Mouse (Mus musculus) mouse embryonic stem cell (cell line): Measurements from ENCODE around the gene Aox1.

Experiments
- in situ Hi-C, 2 experiments: fragments of 300-500 bp; cut with MboI; formaldehyde crosslinking; loops; 1 replicate in 1 of 2; 3 replicates in 1 of 2; pipeline ENCODE4 v1.14.3; 2019 to 2020; ENCODE audit warnings: low sequenced_read_pairs in 2 of 2, low pct_unique_long_range_greater_than_20kb in 1 of 2, mixed read lengths in 1 of 2; ENCODE audit not compliant: unreplicated experiment in 1 of 2

The Aox1 gene

DNA sequence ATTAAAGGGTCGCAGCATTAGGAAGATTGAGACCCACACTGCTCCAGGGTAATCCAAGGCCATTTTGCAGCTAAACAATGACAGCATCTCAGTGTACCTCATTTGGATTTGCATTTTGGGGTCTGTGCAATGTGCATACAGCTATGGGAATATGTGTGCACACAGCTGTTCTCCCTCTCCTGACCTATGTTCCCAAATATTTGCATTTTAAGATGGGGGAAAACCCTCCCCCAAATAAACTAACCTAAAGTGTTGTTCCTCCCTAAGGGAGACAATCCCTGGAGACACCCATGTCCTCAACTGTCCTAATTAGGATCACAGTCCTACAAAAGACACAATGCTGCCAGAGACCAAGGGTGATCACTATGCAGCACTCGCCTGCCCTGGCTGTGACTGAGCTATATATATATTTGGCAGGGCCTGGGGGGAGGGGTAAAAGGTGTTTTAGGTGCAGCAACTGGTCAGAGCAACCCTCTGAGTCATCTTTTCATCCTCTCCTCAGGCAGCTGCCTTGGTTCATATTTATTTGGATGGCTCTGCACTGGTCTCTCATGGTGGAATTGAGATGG lies 62.3 kb downstream of the Aox1 start:
- in situ Hi-C loops = no loop called here

DNA sequence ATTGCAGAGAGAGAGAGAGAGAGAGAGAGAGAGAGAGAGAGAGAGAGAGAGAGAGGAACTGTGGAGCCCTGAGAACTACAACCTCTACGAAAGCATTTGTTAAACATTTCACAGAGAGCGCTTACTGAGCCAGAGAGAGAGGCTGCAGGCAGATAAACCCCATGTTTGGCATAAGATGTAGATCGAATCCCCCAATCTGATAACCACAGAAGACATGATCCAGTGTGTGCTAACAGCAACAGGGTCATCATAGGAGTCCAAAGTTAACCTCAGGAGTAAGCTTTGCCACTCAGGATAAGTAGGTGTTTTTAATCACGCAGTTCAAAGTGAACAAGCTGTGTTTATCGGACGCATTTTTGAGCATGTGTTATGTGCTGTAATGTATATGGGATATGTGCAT lies 67.6 kb downstream of the Aox1 start:
- in situ Hi-C loops = no loop called here

DNA sequence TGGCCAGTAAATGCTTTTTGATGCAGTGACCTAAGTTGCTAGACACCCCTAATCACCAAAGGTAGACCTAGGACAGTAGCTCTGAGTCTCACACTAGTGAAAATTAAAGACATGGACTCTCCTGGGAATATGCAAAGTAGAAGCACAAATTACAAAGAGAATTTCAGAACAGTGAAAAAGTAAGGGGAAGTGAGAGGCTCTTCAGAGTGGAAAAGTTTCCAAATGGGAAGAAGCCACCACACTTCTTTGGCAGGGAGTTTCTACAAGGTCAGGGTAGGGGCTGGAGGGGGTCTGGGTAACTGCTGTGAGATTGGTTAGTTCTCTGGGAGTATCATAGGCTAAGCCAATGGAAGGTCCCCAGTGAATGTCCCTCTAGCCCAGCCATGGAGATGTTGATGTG lies 69.4 kb downstream of the Aox1 start:
- in situ Hi-C loops = no loop called here

DNA sequence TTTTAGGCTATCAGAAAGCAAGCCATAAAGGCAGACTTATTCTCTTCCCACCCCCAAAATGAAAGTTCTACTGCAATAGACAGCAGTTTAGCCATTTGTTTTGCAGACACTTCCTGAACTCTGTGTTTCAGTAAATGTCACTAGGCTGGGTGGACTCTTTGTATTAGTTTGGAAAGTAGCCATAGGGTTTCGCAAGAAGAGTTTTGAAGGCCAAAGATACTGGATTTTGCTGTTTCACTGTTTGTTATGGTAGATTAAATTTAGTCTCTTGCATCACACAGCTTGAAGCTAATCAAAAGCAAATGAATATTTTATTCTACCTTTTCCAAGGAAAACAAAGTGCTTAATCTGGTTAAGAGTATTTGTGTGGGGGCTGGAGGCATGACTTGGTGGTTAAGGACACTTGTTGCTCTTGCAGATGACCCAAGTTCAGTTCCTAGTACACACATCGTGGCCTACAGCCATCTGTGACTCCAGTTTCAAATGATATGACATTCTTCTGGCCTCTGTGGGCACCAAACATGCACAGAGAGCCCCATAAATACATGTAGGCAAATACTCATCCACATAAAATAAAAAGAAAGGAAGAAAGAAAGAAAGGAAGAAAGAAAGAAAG lies 71.9 kb downstream of the Aox1 start:
- in situ Hi-C loops = no loop called here

DNA sequence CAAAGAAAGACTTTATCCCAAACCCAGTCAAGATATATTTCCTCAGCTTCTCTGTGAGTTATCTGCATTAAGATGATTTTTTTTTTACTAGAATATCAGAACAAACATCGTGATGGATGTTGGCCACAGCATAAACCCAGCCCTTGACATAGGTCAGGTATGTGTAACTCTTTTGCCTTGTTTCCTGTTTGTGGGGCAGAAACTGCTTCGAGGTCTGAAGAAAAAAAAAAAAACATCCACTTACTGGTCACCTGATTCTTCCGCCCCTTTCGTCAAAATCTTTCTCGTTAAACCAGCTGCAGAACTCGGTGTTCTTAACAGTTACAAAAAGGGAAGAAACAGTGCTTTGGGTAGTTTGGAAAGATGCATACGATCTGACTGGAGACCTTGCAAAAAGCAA lies 72.8 kb downstream of the Aox1 start:
- in situ Hi-C loops = no loop called here

DNA sequence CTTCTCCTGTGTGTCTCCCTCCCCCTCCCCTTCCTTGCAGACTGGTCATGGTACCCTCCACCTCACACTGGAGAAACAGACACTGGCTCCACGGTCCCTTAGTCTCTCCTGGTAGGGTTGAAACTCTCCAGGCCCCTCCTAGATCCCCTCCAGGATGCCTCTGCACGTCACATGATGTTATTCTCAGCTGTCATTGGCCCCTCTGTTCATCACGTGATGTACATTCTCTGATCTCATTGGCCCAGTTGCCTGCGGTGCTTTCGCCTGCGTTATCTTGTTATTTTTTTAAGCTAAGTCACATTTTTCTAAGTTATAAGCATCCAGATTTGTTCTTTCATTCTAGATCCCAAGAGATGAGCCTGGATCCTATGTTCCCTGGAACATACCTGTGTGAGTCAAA lies 76.0 kb downstream of the Aox1 start:
- in situ Hi-C loops = no loop called here

DNA sequence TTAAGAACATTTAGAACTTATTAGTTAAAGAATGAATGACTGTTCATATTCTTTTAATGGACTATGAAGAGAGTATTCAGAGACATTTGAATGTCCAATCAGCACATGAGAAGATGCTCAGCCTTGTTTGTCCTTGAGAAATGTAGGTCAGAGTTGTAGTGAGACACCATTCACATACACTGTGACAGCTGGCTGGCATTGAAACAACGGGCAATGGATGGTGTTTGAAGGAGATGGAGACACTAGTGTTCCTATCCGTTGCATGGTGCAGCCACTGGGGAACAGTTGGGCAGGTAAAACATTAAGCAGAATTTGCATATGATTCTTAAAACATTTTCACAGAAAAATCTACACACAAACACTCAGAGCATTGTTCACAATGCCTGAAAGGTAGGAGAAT lies 77.3 kb downstream of the Aox1 start:
- in situ Hi-C loops = no loop called here

DNA sequence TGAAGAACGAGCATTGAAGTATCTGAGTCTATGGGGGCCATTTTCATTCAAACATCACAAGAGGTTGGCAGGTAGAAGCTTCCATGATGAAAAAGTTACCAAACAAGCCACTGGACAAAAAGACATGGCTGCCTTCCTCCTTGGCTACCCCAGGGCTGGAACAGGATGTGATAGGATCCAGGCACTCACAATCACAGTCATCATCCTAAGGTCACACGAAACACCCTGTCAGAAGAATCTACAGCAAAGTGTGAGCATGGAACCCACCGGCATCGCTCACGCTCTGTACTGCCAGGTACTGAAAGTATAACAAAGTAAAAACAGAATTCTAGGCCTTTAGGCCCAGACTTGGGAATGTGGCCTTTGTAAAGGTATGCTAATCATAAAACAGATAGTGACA lies 80.5 kb downstream of the Aox1 start:
- in situ Hi-C loops = no loop called here

DNA sequence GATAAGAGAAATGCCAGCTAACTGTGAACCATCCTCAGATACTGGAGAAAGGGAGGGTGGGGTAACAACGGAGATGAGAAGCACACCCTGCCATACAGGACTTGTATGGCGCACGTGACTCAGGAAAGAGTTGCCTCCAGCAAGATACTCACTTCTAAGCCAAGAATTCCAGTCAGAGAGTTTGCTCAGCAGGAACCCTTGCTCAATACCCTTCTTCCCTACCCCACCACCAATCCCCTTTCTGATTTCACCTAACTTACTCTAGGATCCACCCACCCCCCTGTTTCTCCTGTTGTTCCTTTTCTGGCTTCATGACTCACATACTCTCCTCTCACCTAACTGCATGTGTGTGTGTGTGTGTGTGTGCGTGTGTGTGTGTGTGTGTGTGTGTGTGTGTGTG lies 81.6 kb downstream of the Aox1 start:
- in situ Hi-C loops = no loop called here

DNA sequence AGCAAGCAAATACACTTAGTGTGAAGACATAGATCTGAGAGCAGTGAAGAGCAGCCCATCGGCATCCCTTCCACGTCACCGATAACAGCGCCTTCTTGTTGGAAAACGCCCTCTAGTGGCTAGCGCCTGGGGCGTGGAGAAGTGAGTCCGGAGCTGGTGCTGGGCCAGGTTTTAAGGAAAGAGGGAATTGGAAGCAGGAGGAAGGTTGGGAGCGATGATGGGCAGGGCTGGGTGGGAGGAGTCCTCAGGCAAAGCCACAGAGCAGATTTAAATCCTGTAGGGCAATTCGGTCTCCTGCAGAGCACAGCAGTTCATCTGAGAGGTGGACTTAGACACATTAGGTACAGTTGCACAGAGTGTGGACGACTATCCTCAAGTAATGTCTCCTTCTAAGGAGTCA lies 83.1 kb downstream of the Aox1 start, which contains the start of gene Aox3:
TSS of gene Aox3 (plus strand) at position 251 of the 400 bp plus-strand sequence.
- in situ Hi-C loops = no loop called here

DNA sequence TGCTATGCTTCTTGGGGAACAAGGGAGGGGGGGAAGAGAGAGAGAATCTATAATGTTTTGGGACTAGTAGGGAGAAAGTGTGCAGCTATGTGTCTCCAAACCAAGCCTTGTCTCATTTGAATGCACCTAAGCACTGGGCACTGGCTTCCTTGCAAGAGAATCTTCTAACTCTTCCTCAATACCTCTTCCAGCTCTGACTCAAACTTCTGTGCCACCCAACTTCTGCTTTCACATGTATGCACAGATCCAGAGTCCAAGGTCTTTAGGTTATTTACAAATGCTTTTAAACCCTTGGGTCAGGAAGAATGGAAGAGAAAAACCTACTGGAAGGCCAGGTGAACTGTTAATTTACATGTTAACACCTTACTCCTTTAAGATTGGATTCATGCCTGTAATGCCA lies 83.7 kb downstream of the Aox1 start:
- in situ Hi-C loops = no loop called here

DNA sequence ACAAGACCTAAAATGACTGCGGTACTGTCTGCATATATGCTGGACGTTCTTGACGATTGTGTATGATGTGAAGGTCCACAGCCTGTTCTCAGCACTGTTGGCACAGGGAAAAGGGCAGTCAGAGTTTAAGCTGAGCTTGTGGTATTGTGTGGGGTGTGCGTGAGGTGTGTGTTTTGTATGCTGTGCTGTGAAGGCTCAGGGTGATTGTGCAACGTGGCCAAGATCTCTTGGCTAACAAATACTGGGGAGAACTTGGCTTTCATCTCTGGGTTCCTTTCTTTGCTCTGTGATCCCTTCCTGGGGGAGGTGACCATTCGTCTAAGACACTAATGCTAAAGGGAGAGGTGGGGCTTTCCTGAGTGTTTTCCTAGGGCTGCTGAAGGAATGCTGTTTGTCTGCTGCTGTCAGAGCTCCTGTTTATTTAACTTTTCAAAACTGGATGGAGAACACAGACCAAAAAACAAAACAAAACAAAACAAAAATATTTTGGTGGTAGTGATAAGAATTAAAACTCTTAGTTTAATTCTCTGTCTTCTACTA lies 84.4 kb downstream of the Aox1 start:
- in situ Hi-C loops = no loop called here

DNA sequence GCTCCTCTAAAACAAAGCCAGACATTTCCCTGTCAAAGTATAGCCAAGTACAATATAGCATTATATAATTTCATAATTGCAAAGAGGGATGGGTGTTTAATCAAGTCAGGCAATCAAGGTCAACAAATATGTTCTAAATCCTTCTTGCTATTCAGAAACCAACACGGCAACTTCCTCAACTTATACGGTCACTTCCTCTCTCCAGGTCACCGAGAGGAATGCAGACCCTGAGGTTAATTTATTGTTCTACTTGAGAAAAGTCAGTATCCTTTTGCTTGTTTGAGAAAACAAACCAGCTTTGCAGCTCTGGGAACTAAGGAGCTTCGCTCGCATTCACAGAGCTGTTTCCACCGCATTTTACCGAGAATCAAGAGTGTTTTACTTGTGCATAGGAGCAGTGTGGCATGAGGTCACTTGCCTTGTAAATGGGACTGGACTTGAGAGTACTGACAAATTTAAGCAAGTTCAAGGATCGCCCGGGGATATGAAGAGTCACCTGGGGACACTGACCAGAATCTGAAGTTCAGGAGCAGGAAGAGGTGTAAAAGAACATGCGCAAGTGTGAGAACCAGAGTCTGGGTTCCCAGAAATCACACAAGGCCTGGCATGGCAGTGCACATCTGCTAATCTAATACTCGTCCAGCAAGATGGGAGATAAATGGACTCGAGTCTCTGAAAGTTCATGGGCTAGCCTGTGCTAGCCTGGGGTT lies 85.1 kb downstream of the Aox1 start:
- in situ Hi-C loops = no loop called here

DNA sequence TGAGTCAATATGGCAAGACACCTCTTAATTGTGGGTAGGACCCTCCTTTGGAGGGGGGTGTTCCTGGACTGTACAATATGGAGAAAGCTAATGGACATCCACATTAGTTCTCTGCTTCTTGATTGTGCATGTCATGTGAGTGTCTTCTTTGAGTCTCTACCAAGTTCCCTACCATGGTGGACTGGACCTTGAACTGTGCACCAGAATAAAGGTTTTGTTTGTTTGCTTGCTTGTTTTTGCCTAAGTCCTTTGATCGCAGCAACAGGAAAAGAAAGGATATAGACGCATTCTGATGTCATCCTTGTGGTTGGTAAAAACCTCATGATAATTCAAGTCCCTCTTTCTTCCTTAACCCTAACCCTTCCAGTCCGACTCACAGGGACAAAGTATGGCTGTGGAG lies 88.5 kb downstream of the Aox1 start:
- in situ Hi-C loops = no loop called here

DNA sequence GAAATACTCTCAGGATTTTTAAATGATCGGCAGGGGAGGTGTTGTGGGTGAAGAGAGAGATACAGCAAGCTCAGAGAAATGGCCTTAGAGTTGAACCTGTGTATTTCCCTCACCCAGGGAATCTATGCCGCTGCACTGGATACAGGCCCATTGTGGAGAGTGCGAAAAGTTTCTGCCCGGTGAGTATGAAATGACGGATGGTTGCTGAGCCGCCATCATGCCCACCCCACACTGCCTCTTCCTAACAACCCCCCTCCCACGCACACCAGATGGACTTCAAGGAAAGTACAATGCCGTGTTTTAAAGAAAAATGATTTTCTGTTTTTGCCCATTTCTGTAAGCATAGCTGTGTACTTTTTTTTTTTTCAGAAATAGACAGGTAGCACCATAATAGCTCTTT lies 95.2 kb downstream of the Aox1 start:
- in situ Hi-C loops = loop anchor here in 1 of 2 experiments (25.0 kb wide), 1 partner anchor 713 kb away; the partner anchor contains the start of genes Maip1 and Tyw5

DNA sequence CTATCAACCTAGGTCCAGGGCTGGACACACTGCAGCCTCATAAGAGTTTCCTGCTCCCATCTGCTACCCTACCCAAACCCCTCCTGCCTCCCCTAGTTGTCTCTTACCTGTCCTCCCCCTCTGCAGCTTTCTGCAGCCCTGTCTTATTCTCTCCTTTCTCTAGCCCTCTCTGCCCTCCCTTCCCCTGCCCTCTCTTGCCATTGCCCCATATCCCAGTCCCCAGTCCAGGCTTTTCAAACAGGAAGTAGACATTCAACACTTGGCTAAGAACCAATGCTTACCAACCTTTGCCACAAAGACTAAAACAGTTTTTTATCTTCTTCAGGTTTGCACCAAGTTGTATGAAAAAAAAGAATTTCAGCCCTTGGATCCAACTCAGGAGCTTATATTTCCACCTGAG lies 108.2 kb downstream of the Aox1 start:
- in situ Hi-C loops = loop anchor here in 1 of 2 experiments (25.0 kb wide), 1 partner anchor 726 kb away; the partner anchor contains the start of genes Maip1 and Tyw5

DNA sequence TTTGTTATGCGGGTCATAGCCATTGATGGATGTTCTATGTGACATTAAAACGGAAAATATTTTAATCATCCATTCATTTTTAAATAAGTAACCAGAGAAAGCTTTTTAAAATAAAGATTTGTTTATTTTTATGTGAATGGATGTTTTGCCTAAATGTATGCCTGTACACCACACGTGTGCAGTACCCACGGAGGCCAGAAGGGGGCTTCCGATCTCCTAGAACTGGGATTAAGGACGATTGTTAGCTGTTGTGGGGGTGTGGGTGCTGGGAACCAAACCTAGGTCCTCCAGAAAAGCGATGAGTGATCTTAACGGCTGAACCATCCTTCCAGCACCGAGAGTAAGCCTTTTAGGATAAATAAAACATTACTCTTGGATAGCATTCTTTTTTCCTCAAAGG lies 109.3 kb downstream of the Aox1 start:
- in situ Hi-C loops = loop anchor here in 1 of 2 experiments (25.0 kb wide), 1 partner anchor 727 kb away; the partner anchor contains the start of genes Maip1 and Tyw5

DNA sequence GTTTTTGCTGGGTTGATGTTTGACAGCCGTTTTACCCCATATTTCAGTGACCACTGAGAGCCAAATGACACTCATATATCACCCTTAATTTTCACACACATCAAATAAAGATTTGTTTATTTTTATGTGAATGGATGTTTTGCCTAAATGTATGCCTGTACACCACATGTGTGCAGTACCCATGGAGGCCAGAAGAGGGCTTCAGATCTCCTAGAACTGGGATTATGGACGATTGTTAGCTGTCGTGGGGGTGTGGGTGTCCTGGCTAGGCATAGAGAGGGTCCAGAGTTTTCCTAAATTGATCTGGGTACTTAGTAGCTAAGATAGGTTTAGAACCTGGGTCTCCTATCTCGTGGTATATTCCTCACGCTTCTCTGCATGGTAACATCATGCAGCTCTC lies 110.9 kb downstream of the Aox1 start:
- in situ Hi-C loops = loop anchor here (10.0 to 25.0 kb wide), 2 partner anchors 154 to 728 kb away; partner anchors contain the start of genes Maip1 (in 1 of the 2) and Tyw5 (in 1 of the 2)

DNA sequence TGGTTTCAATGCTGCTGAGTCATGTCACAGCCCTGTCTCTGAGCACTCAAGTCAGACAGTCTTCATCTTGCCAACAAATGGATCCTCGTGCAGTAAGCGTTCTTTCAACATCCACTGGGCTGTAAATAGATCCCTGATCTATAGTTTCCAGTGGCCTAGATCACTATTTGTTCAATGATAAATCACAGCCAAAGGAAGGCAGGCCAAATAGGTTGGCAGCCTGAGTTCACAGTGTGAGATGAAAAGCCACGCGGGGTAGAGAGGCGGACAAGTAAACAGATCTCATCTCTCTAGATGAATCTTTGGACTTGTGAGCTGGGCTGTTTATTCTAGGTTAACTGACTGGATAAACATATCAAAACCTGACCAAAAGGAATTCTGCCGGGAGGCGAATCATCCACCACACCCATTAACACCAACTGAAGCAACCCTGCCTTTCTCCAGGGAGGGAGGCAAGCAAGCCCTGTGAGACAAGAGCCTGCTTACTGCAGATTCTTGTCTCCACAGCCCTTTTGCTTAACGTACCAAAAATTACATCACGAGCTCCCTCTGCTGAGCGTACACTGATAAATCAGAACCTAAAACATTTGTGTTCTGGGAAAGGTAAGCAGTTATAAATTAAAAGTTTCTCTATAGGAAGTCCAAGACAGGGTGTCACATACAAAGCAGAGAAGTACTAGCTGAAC lies 114.8 kb downstream of the Aox1 start:
- in situ Hi-C loops = loop anchor here (10.0 to 25.0 kb wide), 2 partner anchors 150 to 732 kb away; partner anchors contain the start of genes Maip1 (in 1 of the 2) and Tyw5 (in 1 of the 2)
